Mouse (Mus musculus) kidney, postnatal 36 days (tissue): Measurements from ENCODE around the gene Flt4.

Experiments
- DNase-seq, 2 experiments: peaks; one replicate each; pipeline ENCODE4 v3.0.0; 2021 to 2022; ENCODE audit warnings: mixed read lengths in 2 of 2

The Flt4 gene

GRCm38 (mm10) chr11:49702014-49702413, 93.0 kb downstream of the Flt4 start:
- DNase-seq: no peak
